Mouse (Mus musculus) 3T3-L1 (cell line): ENCODE data around the gene Kptn.

Source experiments
- DNase-seq: peaks from one replicate; pipeline ENCODE4 v3.0.0-alpha.2; 2015; ENCODE audit warnings: low read depth, low spot score

Gene Kptn

DNA sequence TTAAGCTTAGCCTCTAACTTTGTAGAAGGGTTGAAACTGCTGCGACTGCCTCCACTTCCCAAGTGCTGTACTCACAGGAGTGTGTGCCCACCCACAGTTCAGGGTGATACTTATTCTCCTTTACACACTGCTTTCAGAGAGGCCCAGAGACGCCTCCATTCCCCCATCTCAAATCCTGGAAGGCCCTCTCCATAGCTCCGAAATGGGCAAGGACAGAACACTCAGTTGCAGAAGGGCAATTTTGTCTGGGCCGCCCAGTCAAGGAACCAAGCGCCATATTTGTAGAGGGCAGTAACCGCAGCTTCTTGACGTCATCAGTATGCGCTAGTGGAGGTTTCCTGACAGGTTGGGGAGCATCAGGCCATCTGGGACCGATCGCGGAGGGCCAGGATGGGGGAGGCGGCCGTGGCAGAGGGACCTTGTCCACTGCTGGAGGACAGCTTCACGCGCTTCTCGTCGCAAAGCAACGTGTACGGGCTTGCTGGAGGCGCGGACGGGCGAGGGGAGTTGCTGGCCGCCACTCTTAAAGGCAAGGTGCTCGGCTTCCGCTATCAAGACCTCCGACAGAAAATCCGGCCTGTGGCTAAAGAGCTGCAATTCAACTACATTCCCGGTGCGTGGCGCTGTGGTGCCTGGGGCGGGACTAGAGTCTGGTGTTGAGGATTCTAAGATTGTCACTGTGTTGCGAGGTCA lies at the start of gene Kptn:
Gene Kptn, plus strand, starts transcription at position 327 of the 693 bp plus-strand sequence.
- peak; percentile 92 for DNase-seq

- DNase-seq = no peak
These were observed 48.8 kb upstream of the Kptn start for GRCm38 (mm10) chr7:16070846-16071245.

- no peak for DNase-seq
These were observed 47.8 kb upstream of the Kptn start for GRCm38 (mm10) chr7:16071906-16072305.

- no peak for DNase-seq
These were observed 39.7 kb upstream of the Kptn start for GRCm38 (mm10) chr7:16079947-16080346.

GRCm38 (mm10) chr7:16080581-16080980 lies 39.1 kb upstream of the Kptn start:
- no peak for DNase-seq

GRCm38 (mm10) chr7:16083361-16083760 lies 36.3 kb upstream of the Kptn start:
- no peak for DNase-seq

DNA sequence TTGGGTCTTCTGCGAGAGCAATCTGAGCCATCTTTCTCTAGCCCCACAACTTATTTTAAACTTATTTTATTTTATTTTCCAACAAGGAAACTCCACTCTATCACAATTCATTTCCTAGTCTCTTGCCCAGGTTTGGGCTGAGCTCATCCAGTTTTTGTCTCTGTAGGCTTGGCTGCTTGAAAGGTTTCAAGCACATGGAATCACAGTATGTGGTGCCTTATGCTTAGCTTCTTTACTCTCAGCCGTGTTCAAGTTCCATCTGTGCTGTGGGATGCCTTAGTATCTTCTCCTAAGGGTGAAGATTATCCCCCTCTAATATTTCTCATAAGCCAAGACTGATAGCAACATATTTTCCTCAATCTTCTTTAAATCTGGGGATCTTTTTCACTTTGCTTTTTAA lies 32.1 kb upstream of the Kptn start:
- no peak for DNase-seq

DNA sequence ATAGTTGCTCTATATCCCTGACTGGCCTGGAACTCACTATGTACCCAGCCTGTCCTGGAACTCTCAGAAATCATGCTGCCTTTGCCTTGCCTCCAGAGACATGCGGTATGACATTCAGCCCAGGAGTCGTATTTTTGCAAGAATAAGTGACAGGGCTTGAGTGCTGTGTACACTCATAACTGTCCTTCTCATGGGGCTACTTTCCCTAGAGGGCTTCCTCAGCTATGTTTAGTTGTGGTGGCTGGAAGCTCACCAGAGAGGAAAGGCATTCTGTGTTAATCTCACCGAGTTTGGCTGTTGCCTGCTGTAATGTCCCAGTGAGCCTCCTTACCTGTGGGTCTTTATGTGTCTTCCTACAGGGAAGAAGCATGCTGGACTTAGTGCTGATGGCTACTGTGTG lies 25.1 kb upstream of the Kptn start:
- DNase-seq = no peak

- peak; percentile 99 for DNase-seq
These were observed 21.4 kb upstream of the Kptn start, which contains the start of gene Napa for GRCm38 (mm10) chr7:16098021-16099017. Gene Napa (plus strand): TSS chr7:16098458.

DNA sequence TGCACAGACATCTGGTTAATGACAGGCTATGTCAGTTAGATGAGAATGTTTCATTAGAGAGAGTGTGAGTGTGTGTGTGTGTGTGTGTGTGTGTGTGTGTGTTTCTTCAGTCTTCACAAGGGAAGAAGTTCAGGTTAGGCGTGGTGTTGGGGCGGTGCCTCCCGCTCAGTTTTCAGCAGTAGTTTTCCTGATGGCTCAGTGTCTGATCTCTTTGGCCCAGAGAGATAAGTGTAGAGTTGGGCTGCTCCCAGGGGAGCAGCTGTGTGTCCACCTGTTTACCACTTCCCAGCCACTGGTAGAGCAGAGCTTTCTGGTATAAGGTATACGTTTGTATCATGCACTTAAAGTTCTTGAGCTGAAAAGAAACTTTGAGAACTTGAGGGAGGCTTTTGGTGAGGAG lies 19.8 kb upstream of the Kptn start:
- no peak for DNase-seq

GRCm38 (mm10) chr7:16101081-16101480 lies 18.6 kb upstream of the Kptn start:
- DNase-seq = no peak

DNA sequence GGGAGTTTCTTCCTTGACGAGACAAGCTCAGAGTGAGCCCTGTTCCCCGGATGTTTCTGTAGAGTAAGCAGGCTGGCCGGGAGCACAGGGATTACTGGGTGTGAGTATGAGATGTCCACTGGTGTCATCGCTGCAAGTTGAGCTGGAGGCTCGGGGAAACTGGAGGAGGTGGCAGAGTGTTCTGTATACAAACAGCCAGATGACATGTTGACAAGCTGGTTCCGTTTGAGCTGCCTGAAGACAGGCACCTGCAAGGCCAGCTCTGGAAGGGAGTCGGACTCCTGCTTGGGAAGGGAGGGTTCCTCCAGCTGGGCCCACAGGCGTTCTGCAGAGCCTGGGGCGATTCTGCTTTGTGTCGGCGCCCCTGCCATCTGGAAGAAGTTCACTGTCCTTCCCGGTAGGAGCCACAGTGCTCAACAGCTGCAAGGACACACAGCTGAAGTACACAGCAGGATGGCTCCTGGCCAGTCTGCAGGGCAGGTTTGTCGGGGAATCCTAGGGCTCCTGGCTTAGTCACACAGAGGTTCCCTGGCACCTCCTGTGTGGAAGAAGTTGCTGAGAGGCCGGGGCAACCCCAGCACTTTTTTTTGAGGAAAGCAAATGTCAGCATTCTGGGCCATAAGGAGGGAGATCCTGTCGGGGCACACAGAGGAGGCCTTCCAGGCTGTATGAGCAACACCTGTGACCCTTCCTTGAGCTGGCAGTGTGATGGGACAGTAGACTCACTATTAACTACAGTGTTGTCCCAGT lies 17.8 kb upstream of the Kptn start:
- no peak for DNase-seq

DNA sequence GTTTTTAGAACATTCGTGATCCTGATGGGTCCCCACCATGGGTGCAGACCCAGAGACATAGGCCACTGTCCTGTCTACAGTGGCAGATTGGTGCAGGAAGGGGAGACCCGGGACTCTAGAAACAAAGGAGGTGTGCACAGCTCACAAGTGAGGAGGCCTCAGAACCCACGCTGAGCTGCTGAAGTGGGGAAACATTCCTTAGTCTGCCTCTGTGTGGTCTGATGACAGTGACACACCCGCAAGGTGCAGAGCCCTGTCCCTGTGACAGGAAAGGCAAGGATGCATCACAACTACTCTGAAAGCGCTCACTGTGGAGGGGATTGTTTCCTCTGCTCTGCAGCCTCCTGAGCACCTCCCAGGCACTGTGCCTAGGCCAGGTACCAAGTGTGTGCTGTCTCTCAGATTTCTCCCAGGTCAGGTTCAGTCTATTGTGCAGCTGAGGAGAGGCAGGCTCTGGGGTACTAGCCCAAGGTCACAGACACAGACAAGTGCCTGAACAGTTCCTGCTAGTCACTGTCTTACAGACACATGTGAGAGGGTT lies 16.9 kb upstream of the Kptn start:
- DNase-seq = no peak

- peak; percentile 65 for DNase-seq
These were observed 15.9 kb upstream of the Kptn start for GRCm38 (mm10) chr7:16103760-16104159.

DNA sequence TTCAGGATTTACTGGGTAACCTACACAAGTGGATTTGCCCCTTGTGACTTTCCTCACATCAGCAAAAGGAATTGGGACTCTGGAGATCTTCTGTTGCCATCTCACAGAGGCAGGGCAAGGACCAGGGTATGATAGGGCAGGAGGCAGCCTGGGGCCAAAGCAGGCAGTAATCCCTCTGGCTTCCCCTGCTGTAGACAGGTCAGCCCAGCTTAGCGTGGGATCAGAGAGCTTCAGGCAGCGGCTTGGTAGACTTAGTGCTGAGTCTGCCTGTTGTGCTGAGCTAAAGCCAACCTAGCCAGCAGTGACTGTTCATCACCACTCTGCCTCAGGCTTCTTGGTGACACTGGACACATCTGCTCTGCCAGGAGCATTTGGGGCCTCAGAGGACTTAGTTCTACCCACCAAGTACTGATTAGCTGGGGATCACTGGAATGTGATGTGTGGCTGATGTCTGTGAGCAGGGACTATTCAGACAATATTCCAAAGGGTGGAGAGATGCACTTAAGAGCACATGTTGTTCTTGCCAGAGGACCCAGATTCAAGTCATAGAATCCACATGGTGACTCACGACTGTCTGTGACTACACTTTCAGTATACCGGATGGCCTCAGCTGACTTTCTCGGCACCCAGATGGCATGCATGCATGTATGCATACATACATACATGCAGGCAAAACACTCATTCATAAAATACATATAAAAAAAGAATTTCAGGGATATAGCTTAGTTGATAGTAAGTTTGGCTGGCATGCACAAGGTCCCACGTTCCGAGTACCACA lies 14.9 kb upstream of the Kptn start:
- DNase-seq = no peak

- no peak for DNase-seq
These were observed 10.7 kb upstream of the Kptn start for GRCm38 (mm10) chr7:16108886-16109542.

- no peak for DNase-seq
These were observed 9.5 kb upstream of the Kptn start for GRCm38 (mm10) chr7:16110158-16110557.

- DNase-seq = no peak
These were observed 8.2 kb upstream of the Kptn start for GRCm38 (mm10) chr7:16111284-16112090.

DNA sequence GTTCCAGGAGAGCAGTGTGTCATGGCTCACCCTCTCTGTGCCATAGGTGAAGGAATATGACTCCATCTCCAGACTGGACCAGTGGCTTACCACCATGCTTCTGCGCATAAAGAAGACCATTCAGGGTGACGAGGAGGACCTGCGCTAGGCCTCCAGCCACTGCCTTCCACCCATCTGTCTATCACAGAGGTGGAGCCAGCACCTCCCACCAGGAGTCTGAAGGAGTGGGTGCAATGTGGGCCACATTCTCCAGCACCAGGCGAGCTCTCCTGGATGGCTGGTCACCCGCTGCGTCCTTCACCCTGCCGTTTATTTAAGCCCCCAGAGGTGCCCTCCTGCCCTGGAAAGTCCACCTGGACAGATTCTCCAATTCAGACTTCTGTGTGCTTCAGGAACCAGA lies 3.3 kb upstream of the Kptn start:
- no peak for DNase-seq
